Mouse (Mus musculus) forebrain, embryonic 10.5 days (tissue): ENCODE measurements around the gene Dag1. TPM values are rescaled to one million over a fixed set of nuclear protein-coding genes. Genes with fewer than 3 reads are reported as not detected.

ENCODE experiments used
- DNase-seq: peaks from one replicate; pipeline ENCODE4 v3.0.0-alpha.2; 2017; ENCODE audit warnings: low spot score; ENCODE audit errors: extremely low spot score
- H3K27ac ChIP-seq: fragments of 300-500 bp; sonication (generic); 2 replicates; pipeline ENCODE4 v1.5.1; 2016; ENCODE audit warnings: mild to moderate bottlenecking
- H3K27me3 ChIP-seq: fragments of 300-500 bp; sonication (generic); 2 replicates; pipeline ENCODE4 v1.6.1; 2016; ENCODE audit warnings: mild to moderate bottlenecking; ENCODE audit not compliant: poor library complexity, severe bottlenecking
- H3K36me3 ChIP-seq: fragments of 300-500 bp; sonication (generic); replicated peaks from 2 replicates; pipeline ENCODE4 v1.6.1; 2016; ENCODE audit warnings: mild to moderate bottlenecking, moderate library complexity
- H3K4me1 ChIP-seq: fragments of 300-500 bp; sonication (generic); 2 replicates; pipeline ENCODE4 v1.6.1; 2016
- H3K4me3 ChIP-seq: fragments of 300-500 bp; sonication (generic); 2 replicates; pipeline ENCODE4 v1.5.1; 2016; ENCODE audit warnings: mild to moderate bottlenecking, moderate library complexity
- H3K9me3 ChIP-seq: fragments of 300-500 bp; sonication (generic); 2 replicates; pipeline ENCODE4 v1.6.1; 2016; ENCODE audit warnings: mild to moderate bottlenecking, moderate library complexity
- WGBS: fragments of 180-500 bp; shearing (Covaris S2); methylation state at CpG from one replicate; pipeline ENCODE4 v1.1.7; 2016; 5-methylcytosine and 5-hydroxymethylcytosine counted together
- polyA plus RNA-seq: library from polyadenylated mRNA; unstranded; fragments of >200 nt; fragmentation: Nextera tagmentation; extraction: Ambion mirVana; gene quantifications from 2 replicates; pipeline ENCODE4 v1.2.1, GENCODE M21; 2016

Gene Dag1
- polyA plus RNA-seq, 1 experiment from 2014 or later: 74.0 TPM

GRCm38 (mm10) chr9:108187616-108188015 lies 76.1 kb downstream of the Dag1 start:
- H3K27ac ChIP-seq: no peak overlapping the region
- DNase-seq: no peak
- peaks cover 47% of the 10 kb centered on the region for H3K27me3 ChIP-seq
- peaks cover 19% of the 10 kb centered on the region for H3K4me1 ChIP-seq
- H3K36me3 ChIP-seq: no peaks in the 10 kb centered on the region
- H3K4me3 ChIP-seq: no peak overlapping the region
- no peaks in the 10 kb centered on the region for H3K9me3 ChIP-seq
- WGBS: 44% methylated on average over 6 of the region's 6 CpGs

GRCm38 (mm10) chr9:108185786-108186185 lies 78.0 kb downstream of the Dag1 start:
- no peaks in the 10 kb centered on the region for H3K36me3 ChIP-seq
- peaks cover 37% of the 10 kb centered on the region for H3K27me3 ChIP-seq
- WGBS: 87% methylated on average over 8 of the region's 8 CpGs
- no peak overlapping the region for H3K4me3 ChIP-seq
- peaks cover 19% of the 10 kb centered on the region for H3K4me1 ChIP-seq
- H3K9me3 ChIP-seq: no peaks in the 10 kb centered on the region
- no peak for DNase-seq
- no peak overlapping the region for H3K27ac ChIP-seq

- H3K27me3 ChIP-seq: peaks cover 16% of the 10 kb centered on the region
- no peaks in the 10 kb centered on the region for H3K36me3 ChIP-seq
- no peak for DNase-seq
- no peaks in the 10 kb centered on the region for H3K9me3 ChIP-seq
- no peak overlapping the region for H3K4me3 ChIP-seq
- WGBS: 92% methylated on average over 19 of the region's 19 CpGs
- H3K27ac ChIP-seq: no peak overlapping the region
- 0 out of 2 replicates have a peak, but pooled peaks cover 4% of the 10 kb centered on the region for H3K4me1 ChIP-seq
Measured at GRCm38 (mm10) chr9:108183531-108183994, 80.2 kb downstream of the Dag1 start.

GRCm38 (mm10) chr9:108182806-108183506 lies 80.8 kb downstream of the Dag1 start:
- Histone ChIP-seq H3K4me1 (0 out of 2 replicates have a peak, but pooled peaks cover 4% of the 10 kb centered on the region), H3K27me3 (peaks cover 9% of the 10 kb centered on the region), H3K36me3 (no peaks in the 10 kb centered on the region), H3K27ac (no peak overlapping the region), H3K4me3 (no peak overlapping the region), H3K9me3 (no peaks in the 10 kb centered on the region)
- DNase-seq: no peak
- WGBS: 78% methylated on average over 11 of the region's 11 CpGs

DNA sequence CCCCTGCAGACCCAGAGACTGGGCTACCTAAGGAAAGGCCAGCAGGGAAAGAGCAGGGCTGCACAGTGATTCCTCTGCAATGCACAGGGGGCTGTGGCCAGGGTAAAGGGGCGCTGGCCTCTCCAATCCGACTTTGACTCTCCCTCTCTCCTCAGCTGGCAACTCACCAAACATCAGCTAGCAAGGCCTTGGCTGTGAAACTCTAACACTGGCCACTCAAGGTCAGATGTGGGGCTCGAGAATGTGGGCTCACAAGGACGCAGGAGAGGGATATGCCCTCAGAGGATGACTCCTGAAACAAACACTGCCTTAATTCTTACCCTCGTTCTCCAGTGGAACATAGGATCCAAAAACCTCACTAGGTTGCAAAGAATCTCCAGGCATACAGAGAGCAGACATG lies 85.4 kb downstream of the Dag1 start:
- 75% methylated on average over 5 of the region's 5 CpGs for WGBS
- Histone ChIP-seq H3K27ac (no peak overlapping the region), H3K4me1 (0 out of 2 replicates have a peak, but pooled peaks cover 1% of the 10 kb centered on the region), H3K27me3 (no peaks in the 10 kb centered on the region), H3K4me3 (no peak overlapping the region), H3K36me3 (no peaks in the 10 kb centered on the region), H3K9me3 (peaks cover 4% of the 10 kb centered on the region; the same call in 1 of the 2 replicates)
- no peak for DNase-seq

DNA sequence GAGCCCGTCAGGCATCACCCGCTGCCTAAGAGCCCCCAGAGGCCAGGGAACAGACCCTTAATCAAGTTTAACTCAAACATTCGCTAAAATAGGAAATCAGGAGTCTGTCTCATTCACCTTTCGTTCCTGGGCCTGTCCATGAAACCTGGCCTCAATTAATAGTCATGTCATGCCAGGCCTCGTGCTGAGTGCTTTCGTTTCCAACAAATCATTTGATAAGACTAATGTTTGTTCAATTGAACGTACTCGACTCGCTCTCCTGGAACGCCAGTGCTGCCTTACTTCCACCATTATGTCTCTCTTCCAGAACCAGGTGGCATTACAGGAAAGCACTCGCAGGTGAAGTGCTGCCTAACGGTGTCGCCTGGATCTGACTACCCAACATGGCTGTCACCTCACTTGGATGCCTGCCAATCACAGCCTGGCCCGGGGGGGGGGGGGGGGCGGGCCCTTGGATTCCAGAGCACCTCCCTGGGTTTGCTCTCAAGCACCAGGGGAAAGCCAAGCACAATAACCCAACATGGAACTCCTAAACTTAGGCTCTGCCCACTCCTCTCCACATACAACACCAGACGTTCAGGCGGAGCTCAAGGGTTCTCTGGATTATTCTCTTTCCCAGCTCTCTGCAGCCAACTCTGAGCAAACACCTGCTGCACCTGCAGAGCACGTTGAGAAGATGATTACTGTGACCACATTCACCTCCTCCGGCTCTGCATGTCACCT lies 88.5 kb downstream of the Dag1 start:
- H3K36me3 ChIP-seq: no peaks in the 10 kb centered on the region
- 82% methylated on average over 19 of the region's 19 CpGs for WGBS
- peaks cover 4% of the 10 kb centered on the region; the same call in 1 of the 2 replicates for H3K4me1 ChIP-seq
- no peak overlapping the region for H3K27ac ChIP-seq
- no peaks in the 10 kb centered on the region for H3K27me3 ChIP-seq
- no peak overlapping the region for H3K4me3 ChIP-seq
- DNase-seq: no peak
- H3K9me3 ChIP-seq: peaks cover 4% of the 10 kb centered on the region; the same call in 1 of the 2 replicates

DNA sequence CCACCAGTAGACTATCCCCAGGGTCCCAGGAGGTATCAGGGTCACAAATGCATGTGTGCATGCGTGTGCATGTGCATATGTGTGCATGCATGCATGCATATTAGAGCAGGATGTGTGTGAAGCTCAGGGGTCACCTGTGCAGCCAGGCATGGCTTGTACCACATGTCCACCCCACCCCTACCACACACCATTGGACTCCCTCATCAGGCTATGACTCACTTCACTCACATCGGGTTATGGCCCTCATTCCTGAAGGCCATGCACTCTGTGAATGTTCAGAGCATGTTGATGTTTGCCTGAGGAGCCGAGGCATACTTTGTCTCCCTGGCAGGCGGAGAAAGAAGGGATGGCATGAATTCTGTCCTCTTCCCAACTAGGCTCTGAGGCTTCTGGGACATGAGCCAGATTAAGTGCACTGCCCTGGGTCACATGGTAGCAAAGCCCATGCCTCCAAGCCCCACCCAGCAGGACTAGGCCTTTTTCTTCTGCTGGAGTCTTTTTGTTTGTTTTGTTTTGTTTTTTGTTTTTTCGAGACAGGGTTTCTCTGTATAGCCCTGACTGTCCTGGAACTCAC lies 90.9 kb downstream of the Dag1 start:
- H3K27ac ChIP-seq: no peak overlapping the region
- peaks cover 4% of the 10 kb centered on the region; the same call in 1 of the 2 replicates for H3K9me3 ChIP-seq
- peaks cover 4% of the 10 kb centered on the region; the same call in 1 of the 2 replicates for H3K4me1 ChIP-seq
- no peaks in the 10 kb centered on the region for H3K27me3 ChIP-seq
- H3K36me3 ChIP-seq: no peaks in the 10 kb centered on the region
- WGBS: 87% methylated on average over 5 of the region's 5 CpGs
- no peak for DNase-seq
- H3K4me3 ChIP-seq: no peak overlapping the region

DNA sequence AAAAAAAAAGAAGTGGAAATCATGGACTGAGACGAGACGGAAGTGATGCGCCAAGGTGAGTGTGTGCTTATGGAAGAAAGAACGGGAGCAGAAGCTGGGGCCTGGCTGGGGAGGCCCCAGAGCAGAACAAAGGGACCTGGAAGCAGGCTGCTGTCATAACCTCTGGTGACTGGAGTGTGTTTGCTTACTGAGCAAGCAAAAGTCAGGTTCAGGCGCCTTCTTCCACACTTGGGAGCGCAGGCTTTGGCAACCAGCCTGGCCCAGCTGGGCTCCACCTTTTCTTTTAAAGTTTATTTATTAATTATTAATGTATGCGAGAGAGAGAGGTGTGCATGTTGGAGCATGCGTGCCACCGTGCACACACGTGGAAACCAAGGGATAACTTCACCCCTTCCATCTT lies 94.0 kb downstream of the Dag1 start:
- no peak for DNase-seq
- Histone ChIP-seq H3K4me1 (peaks cover 4% of the 10 kb centered on the region; the same call in 1 of the 2 replicates), H3K4me3 (no peak overlapping the region), H3K27me3 (no peaks in the 10 kb centered on the region), H3K9me3 (no peaks in the 10 kb centered on the region), H3K27ac (no peak overlapping the region), H3K36me3 (no peaks in the 10 kb centered on the region)
- 88% methylated on average over 10 of the region's 10 CpGs for WGBS

GRCm38 (mm10) chr9:108165143-108165542 lies 98.6 kb downstream of the Dag1 start:
- Histone ChIP-seq H3K4me1 (0 out of 2 replicates have a peak, but pooled peaks cover 2% of the 10 kb centered on the region), H3K27ac (no peak overlapping the region), H3K36me3 (no peaks in the 10 kb centered on the region), H3K4me3 (no peak overlapping the region), H3K27me3 (peaks cover 3% of the 10 kb centered on the region; the same call in 1 of the 2 replicates), H3K9me3 (no peaks in the 10 kb centered on the region)
- WGBS: 37% methylated on average over 8 of the region's 8 CpGs
- DNase-seq: no peak

GRCm38 (mm10) chr9:108163646-108164284 lies 100.0 kb downstream of the Dag1 start:
- no peak overlapping the region for H3K27ac ChIP-seq
- no peak for DNase-seq
- no peak overlapping the region for H3K4me3 ChIP-seq
- H3K9me3 ChIP-seq: no peaks in the 10 kb centered on the region
- H3K4me1 ChIP-seq: 0 out of 2 replicates have a peak, but pooled peaks cover 4% of the 10 kb centered on the region
- peaks cover 9% of the 10 kb centered on the region; the same call in 1 of the 2 replicates for H3K27me3 ChIP-seq
- WGBS: 90% methylated on average over 16 of the region's 16 CpGs
- no peaks in the 10 kb centered on the region for H3K36me3 ChIP-seq

DNA sequence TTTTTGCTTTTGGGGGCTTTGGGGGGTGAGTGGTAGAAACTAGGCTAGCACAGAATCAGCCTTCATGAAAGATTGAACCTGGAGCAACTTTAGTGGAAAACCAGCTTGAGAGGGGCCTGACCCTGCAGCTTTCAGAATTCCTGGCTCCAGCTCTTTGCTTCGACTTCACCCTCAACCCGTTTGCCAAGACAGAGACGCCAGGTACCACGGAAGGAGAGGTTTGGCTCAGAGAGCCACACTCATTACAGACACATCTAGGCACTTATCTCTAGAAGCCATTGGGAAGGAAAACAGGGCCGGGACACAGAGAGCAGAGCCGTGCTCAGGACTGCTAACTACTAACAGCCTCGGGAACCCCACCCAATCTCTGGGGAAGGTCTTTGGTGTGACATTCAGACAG lies 105.9 kb downstream of the Dag1 start:
- Histone ChIP-seq H3K36me3 (no peaks in the 10 kb centered on the region), H3K4me3 (no peak overlapping the region), H3K4me1 (0 out of 2 replicates have a peak, but pooled peaks cover 4% of the 10 kb centered on the region), H3K9me3 (no peaks in the 10 kb centered on the region), H3K27me3 (peaks cover 9% of the 10 kb centered on the region; the same call in 1 of the 2 replicates), H3K27ac (no peak overlapping the region)
- DNase-seq: no peak
- 85% methylated on average over 7 of the region's 7 CpGs for WGBS

- Histone ChIP-seq H3K9me3 (no peaks in the 10 kb centered on the region), H3K4me3 (no peak overlapping the region), H3K27ac (no peak overlapping the region), H3K36me3 (no peaks in the 10 kb centered on the region), H3K4me1 (0 out of 2 replicates have a peak, but pooled peaks cover 4% of the 10 kb centered on the region), H3K27me3 (peaks cover 9% of the 10 kb centered on the region; the same call in 1 of the 2 replicates)
- DNase-seq: no peak
- 86% methylated on average over 6 of the region's 6 CpGs for WGBS
Measured at GRCm38 (mm10) chr9:108157451-108157850, 106.3 kb downstream of the Dag1 start.
